Mouse (Mus musculus) layer of hippocampus, adult 9-11 months (tissue): ENCODE data around the gene Cracr2a.
A peak's percentile ranks its signal among the peaks of the same experiment; 100 is the strongest.
"Not testable (repeated sequence)": the region's sequence is repeated elsewhere in the genome, so short reads cannot be mapped to it uniquely, and the experiment has no call there.

ENCODE experiments used
- DNase-seq: peaks from one replicate; pipeline ENCODE4 v3.0.0; 2022

The Cracr2a gene

DNA sequence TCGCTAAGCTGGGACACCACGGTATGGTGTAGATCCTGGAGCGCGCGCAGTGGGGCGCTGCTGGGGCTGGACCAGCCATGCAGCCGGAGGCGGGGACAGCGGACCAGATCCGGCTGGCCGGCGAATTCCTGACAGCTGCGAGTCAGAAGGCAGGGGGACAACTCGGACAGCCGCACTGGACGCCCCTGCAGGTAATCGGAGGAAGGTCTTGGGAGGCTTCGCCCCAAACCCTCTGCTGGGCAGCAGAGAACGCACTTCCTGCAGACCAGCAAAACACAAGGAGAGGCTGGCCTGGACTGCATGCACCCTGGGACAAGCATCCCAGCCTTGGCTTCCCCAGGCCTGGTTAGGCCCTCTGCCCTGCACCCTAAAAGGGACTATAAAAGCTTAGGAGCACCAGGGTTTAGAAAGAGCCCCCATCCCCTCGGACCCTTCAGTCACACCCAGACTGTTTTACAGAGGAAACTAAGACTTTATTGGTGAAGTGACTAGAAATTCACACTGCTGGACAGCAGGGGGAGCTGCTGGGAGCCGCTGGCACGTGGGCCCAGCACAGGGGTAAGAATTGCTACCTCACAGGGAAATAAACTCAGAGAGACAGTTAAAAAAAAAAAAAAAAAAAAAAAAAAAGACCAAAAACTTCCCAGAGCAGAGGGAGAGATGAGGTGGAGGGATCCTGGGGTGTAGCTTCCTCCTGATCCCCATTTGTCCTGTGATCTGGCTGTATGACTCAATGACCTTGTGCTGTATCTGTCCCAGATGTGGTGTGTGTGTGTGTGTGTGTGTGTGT, at the start of gene Cracr2a:
Gene Cracr2a, plus strand, starts transcription at position 108 of the 790 bp plus-strand sequence.
- peak; percentile 74 for DNase-seq

- not testable (repeated sequence) for DNase-seq
Measured at GRCm38 (mm10) chr6:127513776-127514175, 47.4 kb upstream of the Cracr2a start.

- no peak for DNase-seq
Measured at GRCm38 (mm10) chr6:127521176-127521575, 40.0 kb upstream of the Cracr2a start.

DNA sequence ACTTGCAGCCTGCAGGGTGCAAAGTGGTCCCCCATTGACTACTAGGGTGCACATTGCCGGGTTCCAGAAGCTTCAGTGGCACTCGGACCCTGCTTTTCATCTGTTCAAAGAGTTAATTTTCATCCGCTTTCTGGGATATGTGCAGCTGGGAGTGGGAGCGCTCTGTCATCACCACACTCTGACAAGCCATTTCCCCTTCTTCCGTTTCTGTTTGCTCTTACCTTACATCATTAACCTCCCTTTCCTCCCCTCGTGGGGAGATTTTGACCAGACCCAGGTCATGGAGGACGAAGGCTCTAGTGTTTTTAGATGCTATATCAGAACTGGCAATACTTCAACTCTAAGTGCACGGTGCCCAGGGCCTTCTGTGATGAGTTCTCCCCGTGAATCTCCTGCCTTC, 38.8 kb upstream of the Cracr2a start:
- no peak for DNase-seq

DNA sequence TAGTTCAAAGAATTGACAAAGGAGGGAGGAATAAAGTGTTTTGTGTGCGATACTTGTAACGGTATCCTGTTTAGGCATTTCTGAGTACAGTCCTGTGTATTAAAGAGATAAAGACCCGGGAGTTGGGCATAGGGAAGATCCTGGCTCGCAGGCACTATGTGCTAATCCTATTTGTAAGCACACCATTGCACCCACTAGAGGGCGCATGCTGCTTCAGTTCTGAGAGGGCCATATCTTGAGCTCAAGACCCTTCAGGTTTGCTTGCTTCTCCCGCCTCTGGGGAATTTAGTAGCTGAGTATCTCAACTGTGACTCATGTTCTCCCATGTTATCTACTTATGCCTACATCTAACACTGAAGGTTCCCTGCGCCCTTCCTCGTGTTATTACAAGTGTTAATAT, 36.7 kb upstream of the Cracr2a start:
- no peak for DNase-seq

DNA sequence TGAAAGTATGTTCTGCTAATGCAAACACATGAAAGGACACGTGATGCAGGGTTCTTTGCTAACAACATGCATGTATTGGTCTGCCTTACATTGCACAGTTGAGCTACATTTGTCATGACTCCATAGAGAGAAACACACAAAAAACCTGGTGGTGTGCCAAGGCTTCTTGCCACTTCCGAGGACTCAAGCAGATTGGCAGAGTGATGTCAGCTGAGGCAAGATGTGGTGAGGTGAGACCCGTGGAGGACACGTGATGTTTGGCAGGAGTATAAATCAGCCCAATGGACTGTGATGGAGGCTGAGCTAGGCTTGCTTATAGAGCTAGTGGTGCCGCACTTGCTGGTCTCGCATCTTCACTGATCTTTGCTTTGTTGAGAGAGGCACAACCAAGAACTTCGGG, 32.5 kb upstream of the Cracr2a start:
- DNase-seq: no peak

- no peak for DNase-seq
Measured at GRCm38 (mm10) chr6:127529451-127529850, 31.7 kb upstream of the Cracr2a start.

- DNase-seq: no peak
Measured at GRCm38 (mm10) chr6:127530206-127530605, 30.9 kb upstream of the Cracr2a start.

- DNase-seq: no peak
Measured at GRCm38 (mm10) chr6:127531412-127532205, 29.5 kb upstream of the Cracr2a start.

GRCm38 (mm10) chr6:127532304-127532703, 28.8 kb upstream of the Cracr2a start:
- DNase-seq: no peak

DNA sequence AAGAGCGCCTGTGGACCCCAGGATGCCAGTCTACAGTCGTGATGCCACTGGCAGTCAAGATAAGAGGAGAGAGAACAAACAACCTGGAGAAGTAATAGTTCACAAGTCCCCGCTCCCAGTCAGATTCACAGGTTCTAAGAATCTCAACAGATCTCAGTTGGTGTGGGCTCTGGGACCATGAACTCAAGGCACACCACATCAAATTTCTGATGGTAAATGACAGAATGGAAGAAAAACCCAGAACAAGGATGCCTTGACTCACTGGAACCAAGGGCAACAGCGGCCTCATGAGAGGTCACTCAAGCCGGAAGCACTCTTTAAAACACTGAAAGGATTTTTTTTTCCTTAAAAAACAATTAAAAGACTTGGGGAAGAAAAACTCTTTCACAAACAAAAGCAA, 27.4 kb upstream of the Cracr2a start:
- no peak for DNase-seq

DNA sequence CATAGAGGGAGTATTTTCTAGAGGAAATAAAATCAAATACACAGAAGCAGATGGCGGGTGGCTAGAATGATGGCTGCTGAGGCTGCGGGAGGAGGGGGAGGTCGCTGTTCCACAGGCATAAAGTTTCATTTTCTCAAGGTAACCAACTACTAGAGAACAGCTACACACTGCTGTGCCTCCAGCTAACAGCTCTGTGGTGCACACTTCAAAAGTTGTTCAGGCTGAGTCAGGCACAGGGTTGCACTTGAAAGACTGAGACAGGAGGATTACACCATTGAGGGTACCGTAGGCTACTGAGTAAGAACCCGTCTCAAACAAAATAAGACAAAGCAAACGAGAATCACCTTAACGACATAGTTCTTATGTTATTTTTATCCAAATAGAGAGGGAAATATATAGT, 24.1 kb upstream of the Cracr2a start:
- DNase-seq: no peak

DNA sequence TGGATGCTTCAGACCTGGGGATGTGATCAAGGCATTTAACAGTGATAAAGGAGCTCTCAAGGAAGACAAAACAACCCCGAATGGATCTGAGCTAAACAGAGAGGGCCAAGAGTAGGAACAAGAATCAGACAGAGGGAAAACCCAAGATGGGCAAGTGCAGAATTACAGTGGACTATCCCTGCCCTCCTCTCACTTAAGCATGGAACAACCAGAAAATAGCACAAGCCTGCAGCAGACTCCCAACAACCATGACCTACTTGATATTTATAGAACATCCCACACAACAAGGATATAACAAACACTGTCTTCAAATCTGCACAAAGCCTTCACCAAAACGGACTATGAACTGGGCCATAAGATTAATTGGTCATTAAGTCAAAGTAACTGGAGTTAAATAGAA, 23.0 kb upstream of the Cracr2a start:
- DNase-seq: no peak

- DNase-seq: no peak
Measured at GRCm38 (mm10) chr6:127539226-127539625, 21.9 kb upstream of the Cracr2a start.

DNA sequence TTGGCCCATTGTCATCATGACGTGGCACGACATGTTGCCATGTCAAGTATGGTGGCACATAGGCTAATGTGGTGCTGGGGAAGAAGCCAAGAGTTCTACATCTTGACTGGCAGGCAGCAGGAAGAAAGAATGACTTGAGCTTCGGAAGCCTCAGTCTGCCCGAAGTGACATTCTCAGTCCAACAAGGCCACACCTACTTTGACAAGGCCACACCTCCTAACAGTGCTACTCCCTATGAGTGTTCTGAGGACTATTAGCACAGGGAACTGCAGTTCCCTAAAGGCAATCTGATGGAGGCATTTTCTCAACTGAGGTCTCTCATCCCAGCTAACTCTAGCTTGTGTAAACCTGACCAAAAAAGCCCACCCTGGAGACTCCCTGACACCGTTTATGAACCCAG, 21.5 kb upstream of the Cracr2a start:
- DNase-seq: no peak

DNA sequence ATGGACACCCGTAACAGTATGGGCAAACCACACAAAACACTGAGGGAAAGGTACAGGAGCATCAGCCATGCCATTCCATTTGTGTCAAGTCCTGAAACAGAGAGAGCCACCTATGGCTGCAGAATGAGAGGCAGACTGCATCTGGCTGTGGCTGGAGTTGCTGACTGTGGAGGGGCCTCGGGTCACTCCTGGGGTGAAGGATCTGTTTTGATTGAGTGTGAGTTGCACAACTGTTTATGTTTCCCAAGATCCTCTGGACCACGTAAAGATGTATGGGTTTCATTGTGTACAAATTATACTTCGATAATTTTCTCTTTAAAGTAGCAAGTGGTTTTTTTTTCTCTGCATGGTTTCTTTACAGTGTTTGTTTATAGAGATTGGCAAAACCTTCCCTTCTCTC, 20.6 kb upstream of the Cracr2a start:
- no peak for DNase-seq

- DNase-seq: peak; percentile 67
Measured at GRCm38 (mm10) chr6:127541617-127542374, 19.3 kb upstream of the Cracr2a start.

DNA sequence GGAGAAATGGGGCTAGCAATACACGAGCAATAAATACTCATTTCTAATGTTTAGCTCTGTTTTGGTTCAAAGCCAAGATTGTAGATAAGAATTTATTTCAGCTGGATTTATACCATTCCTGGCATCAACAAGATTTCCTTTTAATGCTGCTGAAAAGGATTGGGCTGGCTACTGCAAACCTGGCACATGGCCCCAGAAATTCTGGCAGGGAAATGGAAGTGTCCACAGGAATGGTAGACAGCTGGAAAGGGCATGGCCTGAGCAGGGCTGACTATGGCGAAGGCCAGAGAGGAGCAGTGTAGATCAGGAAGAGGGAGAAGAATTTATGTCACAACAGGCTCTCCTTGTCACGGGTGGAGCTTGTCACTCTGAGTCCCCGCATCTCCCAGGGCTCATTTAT, 14.5 kb upstream of the Cracr2a start:
- DNase-seq: no peak

DNA sequence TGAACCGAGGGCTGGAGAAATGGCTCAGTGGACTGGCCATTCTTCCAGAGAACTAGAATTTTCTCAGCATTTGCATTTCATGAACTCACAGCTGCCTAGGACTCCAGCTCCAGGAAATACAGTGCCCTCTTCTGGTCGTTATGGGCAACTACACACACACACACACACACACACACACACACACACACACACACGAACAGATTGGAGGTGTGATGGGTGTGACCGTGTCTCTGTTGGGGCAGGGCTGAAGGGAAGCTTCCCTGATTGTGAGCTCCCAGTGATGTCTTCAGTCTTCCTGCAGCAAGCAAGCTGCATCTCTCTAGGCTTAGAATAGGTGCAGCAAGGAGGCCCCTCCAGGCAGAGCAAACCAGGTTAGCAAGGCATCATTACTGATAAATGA, 8.2 kb upstream of the Cracr2a start:
- no peak for DNase-seq

- DNase-seq: no peak
Measured at GRCm38 (mm10) chr6:127555553-127555952, 5.6 kb upstream of the Cracr2a start.

- DNase-seq: no peak
Measured at GRCm38 (mm10) chr6:127560872-127561230, 287 bp upstream of the Cracr2a start.

DNA sequence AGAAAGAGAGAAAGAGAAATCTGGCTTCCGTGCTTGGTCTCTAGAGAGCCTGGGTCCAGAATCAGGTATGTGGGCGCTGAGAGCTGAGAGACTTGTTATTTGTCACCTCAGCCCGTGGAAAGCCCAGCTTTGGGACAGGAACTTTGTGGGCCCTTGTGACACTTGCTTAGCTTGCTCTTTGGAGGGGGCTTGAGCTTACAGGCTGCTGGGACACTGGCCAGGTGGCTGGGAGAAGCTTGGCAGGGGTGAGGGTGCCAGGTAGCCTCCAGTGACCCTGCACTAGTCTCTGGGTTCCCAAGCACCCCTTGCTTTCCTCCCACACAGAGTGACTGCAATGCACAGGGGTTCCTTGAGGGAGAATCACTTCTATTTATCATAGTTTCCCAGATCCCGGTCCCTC, 2.4 kb downstream of the Cracr2a start:
- no peak for DNase-seq

- DNase-seq: peak; percentile 53
Measured at GRCm38 (mm10) chr6:127565951-127566732, 5.0 kb downstream of the Cracr2a start.
